9 mouse cellular contexts compared by ENCODE assay signal in the genomic region with DNA sequence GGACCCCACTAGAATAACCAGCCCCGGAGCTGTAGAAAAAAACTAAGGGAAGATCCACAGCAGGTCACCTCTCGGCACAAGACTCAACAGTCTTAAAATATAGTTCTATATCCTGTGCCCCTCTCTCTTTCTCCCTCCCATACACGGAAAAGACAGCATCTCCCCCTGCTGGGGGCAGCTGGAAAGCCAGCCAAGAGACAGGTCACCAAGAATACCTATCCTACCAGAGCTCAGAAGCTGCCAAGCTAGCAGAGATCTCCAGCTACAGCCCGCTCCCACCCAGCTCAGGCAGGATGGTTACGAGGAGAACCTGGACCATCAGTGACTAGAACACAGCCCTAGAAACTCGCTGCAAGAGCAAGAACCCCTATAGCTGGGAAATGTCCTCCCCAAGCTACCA. TPM values are rescaled to one million over a fixed set of nuclear protein-coding genes. Genes with fewer than 3 reads are reported as not detected.
DNase-seq lines count a peak whose midpoint lies in the region; ATAC-seq and TF ChIP-seq lines count a peak whose summit lies in the region.
"Had no signal": no experiment of that assay in that cellular context is flagged by ENCODE, and none has a peak within 500 bp of the region (broad histone marks: within the 10 kb centered on the region; RNA-seq: fewer than 3 reads in every experiment).

No protein-coding gene starts in this region.

- peaks cover 49% of the 10 kb centered on the region for H3K4me1 ChIP-seq in liver, postnatal 0 days (ENCODE audit: insufficient read depth)

- no peak for TF ChIP-seq EP300 in liver, postnatal 0 days (IDR thresholded peaks at IDR 0.05; ENCODE audit: low read depth)

- no peak overlapping the region for H3K4me3 ChIP-seq in liver, postnatal 0 days (ENCODE audit: low read depth, low read length)
- H3K4me3 ChIP-seq: limb, embryonic 15.5 days had no signal

- 34% methylated on average over 6 of the region's 6 CpGs for WGBS in liver, postnatal 0 days (ENCODE audit: insufficient replicate concordance)

- no peaks in the 10 kb centered on the region for H3K9me3 ChIP-seq in liver, postnatal 0 days (ENCODE audit: low read length)
- H3K9me3 ChIP-seq: limb, embryonic 15.5 days had no signal

- intact Hi-C loops in heart, postnatal 25 days (cut with DNase I): no loop called here
- intact Hi-C loops in heart, postnatal 10 days (cut with DNase I): loop anchor here (2.0 kb wide), 1 partner anchor 66 kb away; the partner anchor contains the start of gene Tmem101

- no peak overlapping the region for H3K9ac ChIP-seq in liver, postnatal 0 days (replicated peaks)
- H3K9ac ChIP-seq: limb, embryonic 15.5 days had no signal

- H3K4me2 ChIP-seq in liver, postnatal 0 days (ENCODE audit: low read depth, low read length): no peak overlapping the region
- H3K4me2 ChIP-seq: limb, embryonic 15.5 days had no signal

- no peak overlapping the region for H3K27ac ChIP-seq in liver, postnatal 0 days (ENCODE audit: low read depth)
- H3K27ac ChIP-seq: limb, embryonic 15.5 days had no signal

- ATAC-seq in liver, postnatal 0 days: no peak

- TF ChIP-seq CTCF in liver, postnatal 0 days (IDR thresholded peaks at IDR 0.05; ENCODE audit: low read depth): peak; percentile 75

- H3K36me3 ChIP-seq in liver, postnatal 0 days (replicated peaks; ENCODE audit: insufficient read depth, low read length): no peaks in the 10 kb centered on the region

- peak; percentile 91 for DNase-seq in heart, adult 11 months
- no peak for DNase-seq in heart, postnatal 25 days (ENCODE audit: low spot score)
- DNase-seq in 3T3-L1 (ENCODE audit: low read depth, low spot score) (peak; percentile 76), NIH3T3 (ENCODE audit: low read depth) (peak; percentile 74)
- DNase-seq in heart, postnatal 10 days: peak; percentile 73 to 77
- peak; percentile 80 for DNase-seq in liver, postnatal 0 days
- peak; percentile 64 for DNase-seq in testis, postnatal 10 days (ENCODE audit: low spot score)
- no peak for DNase-seq in urinary bladder, postnatal 25 days (ENCODE audit: low spot score)

- no peaks in the 10 kb centered on the region; the same call in 1 of the 2 replicates for H3K27me3 ChIP-seq in liver, postnatal 0 days (ENCODE audit: insufficient read depth, low read length)
- H3K27me3 ChIP-seq: limb, embryonic 15.5 days had no signal

RNA-seq across cellular contexts. Expression of gene Hdac5, which starts 6.8 kb away (rescaled TPM):
- total RNA-seq in heart, postnatal 25 days (2021): 100 to 1,000 TPM; 129 to 136 TPM
- total RNA-seq in heart, postnatal 10 days (2021): 100 to 1,000 TPM; 106 to 139 TPM
- polyA plus RNA-seq in liver, postnatal 0 days (2015; fragmentation: Nextera tagmentation; extraction: Ambion mirVana): 17.7 and 17.8 TPM in 2 replicates

RNA-seq across cellular contexts. Expression of gene BC030867, which starts 25.5 kb away (rescaled TPM):
- under 1 TPM; 0.10 to 0.39 TPM for total RNA-seq in heart, postnatal 25 days (2021)
- total RNA-seq in heart, postnatal 10 days (2021): 1 to 10 TPM; 1.7 to 1.8 TPM
- 4.7 and 4.9 TPM in 2 replicates for polyA plus RNA-seq in liver, postnatal 0 days (2015; fragmentation: Nextera tagmentation; extraction: Ambion mirVana)

RNA-seq across cellular contexts. Expression of gene G6pc3, which starts 33.7 kb away (rescaled TPM):
- total RNA-seq in heart, postnatal 25 days (2021): 10 to 100 TPM; 40.3 to 41.8 TPM
- 10 to 100 TPM; 37.9 to 38.1 TPM for total RNA-seq in heart, postnatal 10 days (2021)
- 6.7 and 6.8 TPM in 2 replicates for polyA plus RNA-seq in liver, postnatal 0 days (2015; fragmentation: Nextera tagmentation; extraction: Ambion mirVana)

RNA-seq across cellular contexts. Expression of gene Lsm12, which starts 38.1 kb away (rescaled TPM):
- total RNA-seq in heart, postnatal 25 days (2021): 10 to 100 TPM; 46.6 to 51.5 TPM
- total RNA-seq in heart, postnatal 10 days (2021): 10 to 100 TPM; 58.5 to 61.4 TPM
- 52.2 and 55.0 TPM in 2 replicates for polyA plus RNA-seq in liver, postnatal 0 days (2015; fragmentation: Nextera tagmentation; extraction: Ambion mirVana)

RNA-seq across cellular contexts. Expression of gene Asb16, which starts 45.4 kb away (rescaled TPM):
- total RNA-seq in heart, postnatal 25 days (2021): under 1 TPM; 0.61 to 0.68 TPM
- total RNA-seq in heart, postnatal 10 days (2021): under 1 TPM; 0.52 to 0.69 TPM
- not detected in 2 replicates for polyA plus RNA-seq in liver, postnatal 0 days (2015; fragmentation: Nextera tagmentation; extraction: Ambion mirVana)

Comparison
In these comparisons a context has a peak if more than half of its experiments do, and no peak if none do; other contexts are left out.
1. DNase-seq: peak in heart, adult 11 months (single experiment), 3T3-L1 (single experiment), NIH3T3 (single experiment), heart, postnatal 10 days (2 of 2), liver, postnatal 0 days (single experiment) and testis, postnatal 10 days (single experiment); none in heart, postnatal 25 days (single experiment) and urinary bladder, postnatal 25 days (single experiment).